Mouse (Mus musculus) retina, embryonic 14.5 days (tissue): Measurements from ENCODE around the gene Anp32a.

Experiments
- DNase-seq: peaks from one replicate; pipeline ENCODE4 v3.0.0-alpha.2; 2015; ENCODE audit warnings: low spot score

Anp32a gene

GRCm38 (mm10) chr9:62407357-62408146 lies 66.5 kb downstream of the Anp32a start:
- no peak for DNase-seq

DNA sequence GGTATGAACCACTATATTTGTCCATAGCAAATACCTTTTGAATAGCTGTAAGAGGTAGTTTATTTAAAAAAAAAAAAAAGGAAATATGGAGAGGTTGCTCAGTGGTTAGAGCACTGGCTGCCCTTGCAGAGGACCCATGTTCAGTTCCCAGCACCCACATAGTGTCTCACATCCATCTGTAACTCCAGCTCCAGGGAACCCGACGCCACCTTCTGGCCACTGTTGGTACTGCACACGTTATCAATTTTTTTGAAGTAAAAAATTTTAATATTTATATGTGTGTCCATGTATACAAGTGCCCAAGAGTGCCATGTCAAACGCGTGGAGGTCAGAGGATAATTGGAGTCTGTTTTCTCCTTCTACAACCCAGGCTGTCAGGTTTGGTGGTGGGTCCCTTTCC lies 77.6 kb downstream of the Anp32a start:
- no peak for DNase-seq

DNA sequence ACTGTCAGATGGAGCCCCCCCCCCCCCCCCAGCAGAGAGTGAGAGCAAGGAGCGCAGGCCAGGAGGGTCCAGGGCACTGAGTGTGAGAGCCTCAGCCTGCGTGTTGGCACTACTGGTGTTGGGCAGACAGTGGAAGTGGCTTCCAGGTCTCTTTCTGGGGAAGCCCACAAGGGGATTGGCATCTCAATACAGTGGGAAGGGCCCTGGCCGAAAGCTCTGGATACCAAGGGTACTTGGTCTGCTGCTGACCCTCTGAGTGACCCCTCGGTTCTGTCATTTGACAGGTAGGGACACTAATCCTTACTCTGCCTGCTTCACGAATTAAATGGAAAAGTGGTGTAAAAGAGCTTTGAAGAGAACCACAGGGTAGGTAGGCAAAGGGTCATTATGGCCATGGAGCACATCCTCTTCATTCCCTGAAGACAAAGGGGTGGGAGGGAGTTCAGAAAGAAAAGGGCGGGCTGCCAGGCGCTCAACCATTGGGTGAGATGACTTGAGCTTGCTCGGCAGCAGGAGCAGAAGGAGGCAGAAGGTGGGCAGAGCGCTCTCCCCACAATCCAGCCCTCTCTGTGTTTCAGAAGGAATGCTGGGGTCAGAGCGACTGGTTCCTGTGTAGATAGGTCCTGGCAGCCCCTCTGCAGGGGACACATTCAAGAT lies 79.3 kb downstream of the Anp32a start:
- DNase-seq: no peak

DNA sequence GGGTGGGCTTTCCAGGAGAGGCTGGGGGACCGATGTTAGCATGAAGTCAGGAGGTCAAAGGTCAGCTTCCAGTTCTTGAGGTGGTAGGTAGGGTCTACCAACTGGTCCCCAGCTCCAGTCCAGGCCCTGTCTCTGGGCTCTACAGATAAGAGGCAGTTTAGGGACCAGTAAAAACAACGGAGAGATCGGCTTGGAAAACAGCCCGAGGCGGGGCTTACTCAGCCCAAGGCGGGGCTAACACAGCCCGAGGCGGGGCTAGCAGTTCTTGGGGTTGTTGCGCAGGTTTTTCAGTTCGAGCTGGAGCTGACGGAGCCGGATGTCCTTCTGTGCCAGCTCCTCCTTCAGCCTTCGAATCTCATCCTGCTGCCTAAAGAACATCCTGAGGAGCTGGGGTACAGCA lies 79.9 kb downstream of the Anp32a start:
- no peak for DNase-seq

DNA sequence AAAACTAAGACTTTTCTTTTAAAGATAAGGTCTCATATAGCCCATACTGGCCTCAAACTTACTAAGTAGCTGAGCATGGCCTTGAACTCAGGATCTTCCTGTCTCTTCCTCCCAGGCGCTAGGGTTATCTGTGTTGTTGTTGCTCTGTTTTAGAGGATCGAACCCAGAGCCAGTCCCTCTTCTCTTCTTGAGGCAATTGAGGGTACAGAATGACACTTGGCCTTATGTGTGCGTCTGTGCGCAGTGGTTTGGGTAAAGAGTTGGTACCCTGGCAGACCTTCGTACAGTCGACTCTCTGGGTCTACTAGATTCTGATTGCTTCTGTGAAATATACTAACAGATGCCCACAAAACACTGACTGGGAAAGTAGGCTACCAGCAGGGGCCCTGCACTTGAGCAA lies 80.8 kb downstream of the Anp32a start:
- no peak for DNase-seq

DNA sequence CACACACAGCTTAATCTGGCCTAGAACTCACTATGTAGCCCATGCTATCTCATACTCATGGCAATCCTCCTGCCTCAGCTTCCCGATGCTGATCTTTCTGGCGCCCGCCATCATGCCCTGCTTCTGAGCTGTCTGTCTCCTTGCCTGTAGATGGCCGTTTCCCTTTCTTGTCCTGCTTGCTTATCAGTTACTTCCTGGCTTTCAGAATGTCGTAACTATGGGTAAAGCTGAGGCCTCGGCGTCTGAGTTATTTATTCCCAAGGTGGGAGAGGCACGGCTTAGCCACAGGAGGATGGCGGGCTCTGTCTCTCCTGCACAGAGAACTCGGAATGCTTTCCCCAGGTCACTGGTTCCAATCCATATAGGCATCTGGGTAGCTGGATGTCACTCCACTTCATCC lies 81.8 kb downstream of the Anp32a start:
- no peak for DNase-seq

- no peak for DNase-seq
Measured at GRCm38 (mm10) chr9:62423871-62424270, 82.8 kb downstream of the Anp32a start.

DNA sequence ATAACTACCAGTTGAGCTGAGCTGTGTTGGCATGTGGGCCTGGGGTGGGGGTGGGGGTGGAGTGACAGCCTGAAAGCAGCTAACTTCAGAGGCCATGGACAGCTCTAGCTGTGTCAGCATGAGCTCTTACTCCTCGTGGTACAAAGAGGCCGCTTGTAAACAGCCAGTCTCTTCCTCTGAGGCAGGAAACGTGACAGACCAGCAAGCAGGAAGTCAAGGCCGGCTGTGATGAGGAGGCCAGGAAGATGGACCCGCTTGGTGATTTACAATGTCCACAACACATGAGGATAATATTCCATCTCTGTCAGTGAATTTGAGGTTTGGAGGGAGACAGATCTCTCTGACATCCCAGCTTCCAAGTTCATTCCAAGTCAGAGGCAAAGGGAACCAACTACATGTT lies 84.2 kb downstream of the Anp32a start:
- no peak for DNase-seq

GRCm38 (mm10) chr9:62426021-62426420 lies 84.9 kb downstream of the Anp32a start:
- no peak for DNase-seq

DNA sequence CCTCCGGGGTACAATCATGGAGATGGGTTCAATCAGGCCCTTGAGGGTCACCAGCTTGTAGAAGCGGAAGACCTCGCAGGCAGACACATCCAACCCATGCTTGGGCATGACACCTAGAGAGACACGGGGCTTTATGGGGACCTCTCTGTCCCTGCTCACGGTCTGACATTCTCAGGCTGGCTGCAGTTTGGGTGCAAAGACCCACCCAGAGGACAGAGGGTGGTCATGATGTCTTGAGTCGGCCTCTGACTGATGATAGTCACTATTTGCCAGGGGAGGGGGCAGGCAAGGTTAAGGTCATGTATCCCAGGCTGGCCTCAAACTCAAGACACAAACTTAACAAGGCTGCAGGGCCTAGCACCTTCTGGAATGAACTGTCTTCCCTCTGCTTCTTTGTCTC lies 85.4 kb downstream of the Anp32a start:
- DNase-seq: no peak

GRCm38 (mm10) chr9:62427010-62427409 lies 85.9 kb downstream of the Anp32a start:
- no peak for DNase-seq
